Mouse (Mus musculus) hematopoietic stem cell, adult 5-6 weeks (primary cell): ENCODE results near the gene Mfsd7a. TPM values are rescaled to one million over a fixed set of nuclear protein-coding genes. Genes with fewer than 3 reads are reported as not detected.
"Not testable (repeated sequence)": the region's sequence is repeated elsewhere in the genome, so short reads cannot be mapped to it uniquely, and the experiment has no call there.

Experiments used
- ATAC-seq, 2 experiments: fragments of 125-278 bp in 1 of 2; replicated peaks in 1 of 2; 2 replicates each; pipeline ENCODE4 v1.8.0; 2016 to 2017; ENCODE audit warnings: inconsistent platforms in 2 of 2, mild to moderate bottlenecking in 2 of 2, moderate number of reproducible peaks in 2 of 2, low read depth in 1 of 2, moderate TSS enrichment in 1 of 2; ENCODE audit not compliant: low FRiP score in 2 of 2, poor library complexity in 2 of 2, severe bottlenecking in 2 of 2, insufficient read depth in 1 of 2, low TSS enrichment in 1 of 2
- total RNA-seq: library from RNA; stranded (forward); fragments of 172-1452, 232-1000 nt; gene quantifications from 2 replicates; pipeline ENCODE4 v1.2.3, GENCODE M21; 2017

Mfsd7a gene
- total RNA-seq = 0.30 and 0.81 TPM in 2 replicates

DNA sequence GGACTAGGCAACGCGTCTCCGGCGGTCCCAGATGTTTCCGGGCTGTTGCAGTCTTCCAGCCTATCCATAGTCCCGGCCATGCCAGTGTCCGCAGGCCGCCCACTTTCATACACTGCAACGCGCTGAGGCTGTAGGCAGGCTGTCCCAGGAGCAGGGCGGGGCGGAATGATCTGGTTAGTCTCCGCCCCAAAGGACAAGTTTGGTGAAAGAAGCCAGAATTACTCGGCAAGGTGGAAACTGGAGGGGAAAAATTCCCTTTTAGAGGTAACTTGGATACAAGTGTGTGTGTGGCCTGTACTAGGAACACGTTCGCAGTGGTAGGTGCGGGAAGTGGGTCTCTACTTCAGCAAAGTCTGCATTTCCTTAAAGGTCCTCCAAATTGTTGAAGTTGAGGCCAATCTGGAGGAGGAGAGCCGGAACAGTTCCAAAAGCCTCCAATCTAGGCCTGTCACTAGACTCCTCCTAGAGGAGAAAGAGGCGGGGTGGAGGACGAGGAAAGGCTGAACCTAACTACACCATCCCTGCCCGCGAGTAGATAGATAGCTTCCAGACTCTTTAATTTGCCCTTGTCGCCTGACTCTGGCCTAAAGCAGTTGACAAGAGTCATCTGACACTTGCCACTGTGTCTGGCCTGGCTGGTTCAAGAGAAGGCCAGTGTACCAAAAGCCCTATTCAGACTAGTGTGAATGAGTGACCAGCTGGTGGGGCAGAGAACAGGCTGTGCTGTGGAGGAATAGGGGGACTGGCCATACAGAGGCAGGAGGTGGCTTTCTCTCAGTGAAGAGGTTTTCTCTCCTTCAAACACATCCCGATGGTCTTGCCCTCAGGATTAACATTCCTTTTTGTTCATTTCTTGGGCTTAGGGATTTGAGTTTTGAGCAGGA is at the start of gene Mfsd7a:
Mfsd7a (minus strand) TSS at position 107 of the 884 bp plus-strand sequence.
- ATAC-seq = peak; percentile 85 to 87

- not testable (repeated sequence) for ATAC-seq
Measured at GRCm38 (mm10) chr5:108486148-108486547, 37.5 kb upstream of the Mfsd7a start.

- ATAC-seq = peak; percentile 90 to 94
Measured at GRCm38 (mm10) chr5:108485239-108485638, 36.5 kb upstream of the Mfsd7a start.

- ATAC-seq = no peak
Measured at GRCm38 (mm10) chr5:108483006-108483405, 34.3 kb upstream of the Mfsd7a start.

GRCm38 (mm10) chr5:108475977-108476376 is 27.3 kb upstream of the Mfsd7a start:
- ATAC-seq = no peak

DNA sequence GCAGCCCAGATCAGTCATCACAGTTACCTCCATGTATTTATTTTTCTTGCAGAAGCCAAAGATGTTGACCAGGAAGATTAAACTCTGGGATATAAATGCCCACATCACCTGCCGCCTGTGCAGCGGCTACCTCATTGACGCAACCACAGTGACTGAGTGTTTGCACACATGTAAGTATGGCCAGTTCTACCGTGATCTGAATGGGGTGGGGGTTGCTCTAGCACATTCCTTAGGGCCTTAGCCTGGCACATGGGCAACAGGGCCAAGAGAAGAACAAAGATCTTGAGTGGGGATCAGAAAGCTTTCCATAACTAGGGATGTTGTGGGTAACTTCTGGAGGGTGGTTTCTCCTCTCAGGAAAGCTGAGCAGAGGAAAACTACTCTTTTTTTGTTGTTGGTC is 25.0 kb upstream of the Mfsd7a start:
- ATAC-seq = no peak

- no peak for ATAC-seq
Measured at GRCm38 (mm10) chr5:108469617-108470016, 20.9 kb upstream of the Mfsd7a start.

GRCm38 (mm10) chr5:108466647-108467046 is 18.0 kb upstream of the Mfsd7a start:
- no peak for ATAC-seq

- no peak for ATAC-seq
Measured at GRCm38 (mm10) chr5:108465131-108465891, 16.6 kb upstream of the Mfsd7a start.

DNA sequence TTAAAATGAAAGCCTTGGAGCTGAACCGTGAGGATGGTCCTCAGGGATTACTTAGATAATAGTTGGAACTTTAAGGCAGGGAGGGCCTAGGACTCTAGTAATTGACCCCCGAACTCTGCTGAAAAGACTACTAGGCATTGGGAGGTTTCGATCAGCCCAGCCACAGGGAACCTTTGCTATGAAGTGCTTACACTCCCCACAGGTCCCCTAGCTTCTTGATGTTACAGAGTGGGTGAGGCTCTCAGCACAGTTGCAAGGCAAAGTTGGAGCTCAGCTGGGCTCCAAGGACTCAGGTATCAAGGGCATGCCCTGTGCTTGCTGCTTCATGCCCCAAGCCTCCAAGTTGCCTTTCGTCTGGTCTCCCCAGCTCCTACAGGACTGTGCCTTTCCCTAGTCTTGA is 13.8 kb upstream of the Mfsd7a start:
- ATAC-seq = no peak

- ATAC-seq = peak; percentile 95
Measured at GRCm38 (mm10) chr5:108461082-108462065, 12.7 kb upstream of the Mfsd7a start, which contains the start of gene Pcgf3. Gene Pcgf3 (plus strand): TSS chr5:108461232.

DNA sequence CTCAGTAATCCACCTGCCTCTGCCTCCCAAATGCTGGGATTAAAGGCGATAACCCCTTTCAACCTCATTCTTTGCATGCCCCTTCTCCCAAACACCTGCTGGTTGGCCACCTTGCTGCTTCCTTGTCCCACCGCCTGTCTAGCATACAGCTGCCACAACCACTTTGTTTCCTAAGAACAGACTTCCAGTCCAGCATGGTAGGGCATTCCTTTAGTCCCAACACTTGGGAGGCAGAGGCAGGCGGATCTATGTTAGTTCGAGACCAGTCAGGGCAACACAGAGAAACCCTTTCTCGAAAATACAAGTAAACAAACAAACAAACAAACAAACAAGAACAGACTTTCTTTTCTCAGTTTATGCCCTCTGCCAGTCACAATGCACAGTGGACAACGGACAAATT is 11.8 kb upstream of the Mfsd7a start:
- no peak for ATAC-seq

DNA sequence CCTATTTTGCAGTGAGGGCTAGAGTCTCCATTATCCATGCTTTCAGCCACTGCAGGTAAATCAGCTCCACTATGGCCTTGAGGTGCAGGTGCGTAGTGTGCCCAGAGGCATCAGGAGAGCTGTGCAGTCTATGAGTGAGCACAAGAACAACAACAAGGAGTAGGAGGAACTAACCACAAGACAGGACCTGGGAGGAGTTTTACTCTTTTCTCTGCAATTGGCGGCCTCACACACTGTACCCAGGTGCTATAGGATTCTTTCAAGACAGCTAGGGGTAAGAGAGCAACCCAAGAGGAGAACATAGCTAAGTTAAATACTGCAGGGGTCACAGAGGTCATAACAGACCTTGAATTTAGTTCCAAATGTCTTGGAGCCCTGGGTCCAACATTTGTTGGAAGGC is 10.0 kb upstream of the Mfsd7a start:
- no peak for ATAC-seq

GRCm38 (mm10) chr5:108454094-108454493 is 5.4 kb upstream of the Mfsd7a start:
- no peak for ATAC-seq

DNA sequence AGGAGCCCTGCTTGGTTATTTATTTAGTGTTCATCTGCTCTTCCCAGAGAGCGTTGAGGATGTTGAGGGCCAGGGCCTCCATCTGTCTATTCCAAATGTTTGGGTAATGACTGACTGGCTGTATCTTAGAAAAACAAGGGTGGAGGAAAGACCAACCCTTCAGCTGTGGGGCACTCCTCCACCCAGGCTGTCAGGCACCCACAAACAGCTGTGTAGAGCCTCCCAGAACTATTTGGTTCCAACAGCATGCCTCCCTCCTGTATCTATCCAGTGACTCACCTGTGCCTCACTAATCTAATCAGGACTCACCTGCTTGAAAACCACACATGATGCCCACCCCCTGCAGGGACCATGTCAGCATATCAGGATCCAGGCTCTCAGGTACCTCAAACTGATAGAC is 3.7 kb upstream of the Mfsd7a start:
- ATAC-seq = no peak

DNA sequence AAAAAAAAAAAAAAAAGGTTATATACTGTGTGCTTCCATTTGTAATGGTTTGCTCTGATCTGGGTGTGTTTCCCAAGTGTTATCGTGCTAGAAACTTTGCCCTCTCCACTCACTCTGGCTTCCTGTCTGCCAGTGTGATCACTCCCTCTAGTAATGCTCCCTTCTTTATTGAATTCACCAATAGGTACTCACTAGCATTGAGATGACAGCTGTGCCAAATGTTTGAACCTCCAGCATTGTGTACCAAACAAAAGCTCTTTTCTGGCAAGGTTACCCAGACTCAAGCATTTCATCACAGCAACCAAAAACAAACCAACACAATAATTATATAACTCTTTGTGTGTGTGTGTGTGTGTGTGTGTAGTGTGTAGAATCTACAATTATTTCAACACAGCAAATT is 2.9 kb upstream of the Mfsd7a start:
- no peak for ATAC-seq

DNA sequence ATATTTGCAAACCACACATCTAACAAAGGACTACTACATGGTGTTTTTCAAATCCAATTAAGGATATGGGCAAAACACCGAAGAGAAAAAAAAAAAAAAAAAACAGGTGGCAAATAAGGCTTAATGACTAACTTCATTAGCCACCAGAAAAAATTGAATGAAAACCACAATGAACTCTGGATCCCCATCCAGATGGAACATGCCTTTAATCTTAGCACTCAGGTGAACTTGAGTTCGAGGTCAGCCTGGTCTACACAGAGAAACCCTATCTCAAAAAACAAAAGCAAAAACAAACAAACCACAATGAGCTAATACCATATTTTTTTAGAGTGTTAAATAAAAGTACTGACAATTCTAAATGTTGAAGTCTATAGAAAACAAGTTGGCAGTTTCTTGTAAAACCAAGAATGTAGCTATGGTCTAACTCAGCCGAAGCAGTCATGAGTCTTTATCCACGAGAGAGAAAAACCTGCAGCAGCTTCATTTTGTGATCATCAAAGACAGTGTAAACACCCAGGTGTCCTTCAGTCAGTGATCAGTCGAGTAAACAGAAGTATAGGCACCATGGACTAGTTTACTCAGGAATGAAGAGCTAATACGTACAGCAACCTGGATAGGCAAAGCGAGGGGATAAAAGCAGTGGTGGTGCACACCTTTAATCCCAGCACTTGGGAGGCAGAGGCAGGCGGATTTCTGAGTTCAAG is 2.3 kb upstream of the Mfsd7a start:
- ATAC-seq = no peak
